Mouse (Mus musculus) ES-E14 (cell line): Measurements from ENCODE around the gene Nsun7.

Source experiments
- HCFC1 ChIP-seq: IDR thresholded peaks from 2 replicates; pipeline ENCODE4 v1.6.1; 2012; ENCODE audit warnings: low read length, inconsistent platforms, borderline replicate concordance; ENCODE audit not compliant: insufficient read depth
- ZC3H11A ChIP-seq: IDR thresholded peaks from 2 replicates; pipeline ENCODE4 v1.6.1; 2012; ENCODE audit warnings: low read depth, mild to moderate bottlenecking, inconsistent platforms, low read length, borderline replicate concordance
- ZNF384 ChIP-seq: IDR thresholded peaks from 2 replicates; pipeline ENCODE4 v1.6.1; 2012; ENCODE audit warnings: low read depth, low read length, inconsistent platforms

DNA sequence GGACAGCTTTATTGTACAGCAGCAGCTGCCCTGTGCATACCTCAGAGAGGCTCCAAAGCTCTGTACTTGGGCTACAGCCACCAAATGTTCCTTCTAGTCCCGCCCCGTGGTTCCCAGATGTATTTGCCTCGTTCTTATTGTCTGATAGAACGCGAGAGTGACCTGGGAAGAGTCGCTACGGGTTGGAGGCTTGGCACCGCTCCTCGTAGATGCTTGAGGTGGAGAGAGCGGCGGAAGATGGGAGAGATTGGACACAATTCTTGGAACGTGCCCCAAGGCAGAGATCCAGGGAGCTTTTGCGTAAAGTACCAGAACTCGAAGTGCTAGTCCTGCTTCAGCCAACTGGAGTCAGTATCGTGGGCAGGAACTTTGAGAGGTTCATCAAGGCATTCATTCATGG is 36.8 kb upstream of the Nsun7 start:
- TF ChIP-seq ZC3H11A (no peak), ZNF384 (no peak), HCFC1 (no peak)
